Mouse (Mus musculus): ENCODE measurements at regions not wholly inside any gene's neighbourhood (a gene's known extent, or its start where the extent isn't known, plus 50 kb on each side); places are given as distances from the start of the nearest gene placed in this dataset.

GRCm38 (mm10) chr10:87639339-87639738 is 117.7 kb downstream of the Pah start:
- no peak for DNase-seq (ENCODE audit: low spot score)
- Histone ChIP-seq H3K9me3 (ENCODE audit: low read length) (no peaks in the 10 kb centered on the region), H3K27ac (ENCODE audit: low read length) (no peak overlapping the region), H3K36me3 (ENCODE audit: insufficient read depth, low read length) (no peaks in the 10 kb centered on the region), H3K4me3 (ENCODE audit: low read depth, low read length) (no peak overlapping the region), H3K4me1 (ENCODE audit: insufficient read depth, low read depth, low read length) (no peaks in the 10 kb centered on the region), H3K4me2 (replicated peaks; ENCODE audit: low read depth, low read length) (no peak overlapping the region), H3K9ac (replicated peaks; ENCODE audit: low read depth) (no peak overlapping the region), H3K27me3 (replicated peaks; ENCODE audit: insufficient read depth, low read length) (no peaks in the 10 kb centered on the region)
- WGBS: 73% methylated on average over 2 of the region's 2 CpGs
- TF ChIP-seq EP300 (IDR thresholded peaks at IDR 0.05) (no peak), CTCF (IDR thresholded peaks at IDR 0.05) (no peak)
- no peak for ATAC-seq

- H3K27me3 ChIP-seq (replicated peaks; ENCODE audit: insufficient read depth, low read length): no peaks in the 10 kb centered on the region
- H3K27ac ChIP-seq (ENCODE audit: low read length): no peak overlapping the region
- TF ChIP-seq EP300 (IDR thresholded peaks at IDR 0.05): no peak
- peak; percentile 68 for TF ChIP-seq CTCF (IDR thresholded peaks at IDR 0.05)
- H3K4me1 ChIP-seq (ENCODE audit: insufficient read depth, low read depth, low read length): no peaks in the 10 kb centered on the region
- DNase-seq (ENCODE audit: low spot score) (peak; percentile 38), ATAC-seq (no peak)
- H3K36me3 ChIP-seq (ENCODE audit: insufficient read depth, low read length): no peaks in the 10 kb centered on the region
- 8% methylated on average over 1 of the region's 1 CpGs for WGBS
- no peak overlapping the region for H3K4me2 ChIP-seq (replicated peaks; ENCODE audit: low read depth, low read length)
- H3K4me3 ChIP-seq (ENCODE audit: low read depth, low read length): no peak overlapping the region
- no peaks in the 10 kb centered on the region for H3K9me3 ChIP-seq (ENCODE audit: low read length)
- no peak overlapping the region for H3K9ac ChIP-seq (replicated peaks; ENCODE audit: low read depth)
Measured at GRCm38 (mm10) chr10:87649091-87649490, 127.5 kb downstream of the Pah start.

DNA sequence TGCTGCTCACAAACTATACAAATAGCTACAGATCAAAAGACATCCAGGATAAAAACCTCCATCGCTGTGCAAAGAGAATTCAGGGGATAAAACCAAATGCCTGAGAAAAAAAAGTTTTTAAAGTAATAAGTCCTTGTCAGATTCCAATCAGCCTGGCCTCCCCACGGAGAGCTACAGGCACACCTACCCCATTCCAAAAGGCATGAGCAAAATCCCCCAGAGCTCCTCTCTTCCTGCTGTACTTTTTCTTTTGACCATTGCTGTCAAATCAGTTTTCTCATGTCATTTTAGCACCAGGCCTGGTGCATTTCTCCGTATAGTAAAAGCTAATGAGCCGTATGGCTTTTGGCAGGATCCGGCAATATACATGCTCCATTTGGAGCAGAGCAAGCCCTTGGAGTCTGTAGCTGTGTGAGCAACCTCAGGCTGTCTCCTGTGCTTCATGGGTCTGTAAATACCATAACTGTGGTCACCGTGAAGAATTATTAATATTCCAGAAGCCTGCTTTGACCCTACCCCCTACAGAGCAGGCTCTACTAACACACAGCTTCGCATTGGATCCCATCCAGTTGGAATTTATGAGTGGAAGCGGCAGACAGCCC is 130.6 kb downstream of the Pah start:
- H3K4me1 ChIP-seq (ENCODE audit: insufficient read depth, low read depth, low read length): no peaks in the 10 kb centered on the region

DNA sequence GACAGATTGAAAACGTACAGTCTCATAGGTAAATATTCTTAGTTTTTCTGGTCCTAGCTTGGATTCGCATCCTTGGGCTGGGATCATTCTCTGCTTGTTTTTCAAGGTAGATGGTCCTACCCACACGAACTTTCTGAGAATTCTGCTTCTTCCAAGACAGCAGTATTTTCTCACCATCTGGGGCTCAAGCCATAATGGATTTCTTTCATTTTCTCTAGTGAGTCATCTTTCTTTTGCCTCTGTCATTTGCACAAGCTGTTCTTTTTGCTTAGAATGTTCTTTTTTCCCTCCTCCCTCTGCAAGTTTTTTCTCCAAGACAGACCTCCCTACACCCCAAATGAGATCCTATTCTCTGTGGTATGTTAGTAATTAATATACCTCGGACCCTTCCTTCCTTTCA is 132.5 kb downstream of the Pah start:
- no peaks in the 10 kb centered on the region for H3K27me3 ChIP-seq (replicated peaks; ENCODE audit: insufficient read depth, low read length)
- H3K4me3 ChIP-seq (ENCODE audit: low read depth, low read length): no peak overlapping the region
- H3K4me2 ChIP-seq (replicated peaks; ENCODE audit: low read depth, low read length): no peak overlapping the region
- ATAC-seq (no peak), DNase-seq (ENCODE audit: low spot score) (no peak)
- no peaks in the 10 kb centered on the region for H3K36me3 ChIP-seq (ENCODE audit: insufficient read depth, low read length)
- no peaks in the 10 kb centered on the region for H3K9me3 ChIP-seq (ENCODE audit: low read length)
- no peak for TF ChIP-seq EP300 (IDR thresholded peaks at IDR 0.05)
- no peak for TF ChIP-seq CTCF (IDR thresholded peaks at IDR 0.05)
- H3K9ac ChIP-seq (replicated peaks; ENCODE audit: low read depth): no peak overlapping the region
- no peaks in the 10 kb centered on the region for H3K4me1 ChIP-seq (ENCODE audit: insufficient read depth, low read depth, low read length)
- H3K27ac ChIP-seq (ENCODE audit: low read length): no peak overlapping the region
- WGBS: 72% methylated on average over 4 of the region's 4 CpGs

More for the DNA sequence above, 130.6 kb downstream of the Pah start:
- Histone ChIP-seq H3K4me3 (ENCODE audit: low read depth, low read length) (no peak overlapping the region), H3K36me3 (ENCODE audit: insufficient read depth, low read length) (no peaks in the 10 kb centered on the region), H3K9ac (replicated peaks; ENCODE audit: low read depth) (no peak overlapping the region), H3K27me3 (replicated peaks; ENCODE audit: insufficient read depth, low read length) (no peaks in the 10 kb centered on the region), H3K27ac (ENCODE audit: low read length) (no peak overlapping the region), H3K9me3 (ENCODE audit: low read length) (no peaks in the 10 kb centered on the region), H3K4me2 (replicated peaks; ENCODE audit: low read depth, low read length) (no peak overlapping the region)
- WGBS: 69% methylated on average over 8 of the region's 8 CpGs
- no peak for ATAC-seq
- no peak for TF ChIP-seq CTCF (IDR thresholded peaks at IDR 0.05)
- no peak for TF ChIP-seq EP300 (IDR thresholded peaks at IDR 0.05)
- DNase-seq (ENCODE audit: low spot score): no peak

DNA sequence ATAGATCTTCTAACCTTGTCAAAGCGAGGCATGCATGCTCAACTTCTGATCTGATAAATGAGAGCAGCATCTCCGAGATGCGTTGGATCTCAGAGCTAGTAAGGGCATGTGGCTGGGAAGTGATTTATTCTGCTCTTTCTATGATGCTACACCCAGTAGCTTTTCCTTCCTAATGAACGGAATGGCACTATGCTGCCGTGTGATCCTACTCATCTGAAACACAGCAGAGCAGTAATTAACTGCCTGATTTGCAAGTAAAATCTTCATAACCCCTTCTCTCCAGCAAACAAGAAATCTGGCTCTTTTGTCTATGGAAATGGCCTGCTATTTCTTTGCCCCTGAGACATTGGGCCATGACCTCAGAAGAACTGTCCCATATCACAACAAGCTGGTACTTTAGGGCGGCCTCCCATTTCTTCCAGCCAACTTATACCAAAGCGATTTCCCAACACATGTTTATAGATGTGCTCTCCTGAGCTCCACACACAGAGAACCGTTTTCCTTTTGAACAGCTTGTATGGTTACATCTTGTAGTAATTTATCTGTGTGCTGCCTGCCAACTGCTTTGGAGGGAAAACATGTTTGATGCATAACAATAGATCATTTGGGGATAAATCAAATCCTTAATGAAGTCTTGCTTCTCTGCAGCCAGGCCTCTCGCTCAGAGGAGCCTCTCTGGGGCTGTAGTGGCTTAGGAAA is 144.6 kb downstream of the Pah start:
- Histone ChIP-seq H3K27me3 (replicated peaks; ENCODE audit: insufficient read depth, low read length) (no peaks in the 10 kb centered on the region), H3K9me3 (ENCODE audit: low read length) (no peaks in the 10 kb centered on the region), H3K4me3 (ENCODE audit: low read depth, low read length) (no peak overlapping the region), H3K36me3 (ENCODE audit: insufficient read depth, low read length) (no peaks in the 10 kb centered on the region), H3K4me1 (ENCODE audit: insufficient read depth, low read depth, low read length) (no peaks in the 10 kb centered on the region), H3K27ac (ENCODE audit: low read length) (no peak overlapping the region), H3K9ac (replicated peaks; ENCODE audit: low read depth) (no peak overlapping the region), H3K4me2 (replicated peaks; ENCODE audit: low read depth, low read length) (no peak overlapping the region)
- 71% methylated on average over 9 of the region's 9 CpGs for WGBS
- TF ChIP-seq CTCF (IDR thresholded peaks at IDR 0.05): no peak
- TF ChIP-seq EP300 (IDR thresholded peaks at IDR 0.05): no peak
- no peak for DNase-seq (ENCODE audit: low spot score)
- no peak for ATAC-seq

DNA sequence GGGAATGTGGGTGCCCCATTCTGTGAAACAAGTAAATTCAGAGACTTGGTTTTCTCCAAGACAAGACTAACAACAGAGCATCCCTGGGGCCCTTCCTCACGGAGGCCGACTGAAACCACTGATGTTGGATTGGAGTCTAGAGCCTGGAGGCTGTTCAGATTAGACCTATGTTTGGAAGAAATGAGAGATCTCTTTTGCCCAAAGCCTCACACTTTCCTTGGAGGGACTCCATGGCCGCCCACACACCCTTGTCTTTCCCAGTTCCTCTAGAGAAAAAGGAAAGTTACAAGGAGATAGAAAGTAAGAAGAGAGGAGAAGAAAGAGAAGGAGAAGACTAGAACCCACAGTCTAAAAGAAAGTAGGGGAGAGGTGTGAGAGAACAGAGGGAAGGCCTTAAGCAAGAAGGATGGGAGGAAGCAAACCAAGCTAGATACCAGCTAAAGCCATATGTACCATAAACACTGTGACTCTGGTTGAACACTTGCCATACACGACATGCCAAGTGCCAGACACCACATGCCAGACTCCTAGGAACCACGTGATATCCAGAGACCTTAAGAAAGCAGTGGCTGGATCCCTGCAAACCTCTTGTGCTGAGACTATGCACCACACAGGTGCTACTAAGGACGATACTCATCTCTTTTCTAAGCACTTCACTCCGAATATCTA is 145.3 kb downstream of the Pah start:
- ATAC-seq: no peak
- Histone ChIP-seq H3K4me2 (replicated peaks; ENCODE audit: low read depth, low read length) (no peak overlapping the region), H3K4me1 (ENCODE audit: insufficient read depth, low read depth, low read length) (no peaks in the 10 kb centered on the region), H3K27me3 (replicated peaks; ENCODE audit: insufficient read depth, low read length) (no peaks in the 10 kb centered on the region), H3K36me3 (ENCODE audit: insufficient read depth, low read length) (no peaks in the 10 kb centered on the region), H3K9me3 (ENCODE audit: low read length) (no peaks in the 10 kb centered on the region), H3K27ac (ENCODE audit: low read length) (no peak overlapping the region), H3K4me3 (ENCODE audit: low read depth, low read length) (no peak overlapping the region), H3K9ac (replicated peaks; ENCODE audit: low read depth) (no peak overlapping the region)
- 65% methylated on average over 7 of the region's 7 CpGs for WGBS
- no peak for DNase-seq (ENCODE audit: low spot score)
- TF ChIP-seq EP300 (IDR thresholded peaks at IDR 0.05) (no peak), CTCF (IDR thresholded peaks at IDR 0.05) (no peak)
